Mouse (Mus musculus) ovary, adult 2 months (tissue): Measurements from ENCODE around the gene Myo3b. TPM values are rescaled to one million over a fixed set of nuclear protein-coding genes. Genes with fewer than 3 reads are reported as not detected.

Experiments used
- polyA plus RNA-seq: library from polyadenylated mRNA; depleted of rRNA; stranded (reverse); fragments of >200 nt; gene quantifications from 2 replicates; pipeline ENCODE4 v1.2.3, GENCODE M21; 2012; rRNA removed

The Myo3b gene
- 0.77 and 1.3 TPM in 2 replicates for polyA plus RNA-seq

DNA sequence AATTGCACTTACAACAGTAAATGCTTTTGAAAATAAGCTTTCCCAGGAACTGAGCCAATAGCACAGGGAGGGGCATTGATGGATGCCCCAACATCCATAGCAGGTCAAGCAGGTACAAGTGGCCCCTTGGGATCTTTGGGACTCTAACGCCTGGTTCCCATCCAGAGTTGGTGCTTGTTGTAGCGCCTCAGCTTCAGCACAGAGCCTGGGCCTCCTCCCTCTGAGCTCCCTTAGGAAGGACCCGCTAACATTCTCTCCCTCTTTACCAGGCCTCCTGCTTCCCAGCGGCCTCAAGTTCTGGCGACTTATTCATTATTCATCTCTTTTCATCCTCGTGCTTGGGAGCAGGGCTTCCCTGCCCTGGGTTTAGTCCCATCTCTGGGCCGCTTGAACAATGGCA is at the start of gene Myo3b:
TSS of gene Myo3b (plus strand) at position 375 of the 400 bp plus-strand sequence.

Other genes with a start within 250 kb of the Myo3b start
- 0.31 TPM in 1 of 2 replicates, not detected in the other for gene Ccdc173, start 249.6 kb upstream of the Myo3b start, polyA plus RNA-seq
- 89.7 and 96.6 TPM in 2 replicates for gene Phospho2, start 249.5 kb upstream of the Myo3b start, polyA plus RNA-seq
- 8.7 and 10.2 TPM in 2 replicates for gene Klhl23, start 217.2 kb upstream of the Myo3b start, polyA plus RNA-seq
- 0.47 and 0.54 TPM in 2 replicates for gene Ssb, start 177.6 kb upstream of the Myo3b start, polyA plus RNA-seq
- 1.8 and 5.2 TPM in 2 replicates for gene Mettl5, start 153.5 kb upstream of the Myo3b start, polyA plus RNA-seq
- 10.5 and 15.0 TPM in 2 replicates for gene Ubr3, start 141.9 kb upstream of the Myo3b start, polyA plus RNA-seq